Mouse (Mus musculus) A20 (cell line): ENCODE measurements at regions not wholly inside any gene's neighbourhood (a gene's known extent, or its start where the extent isn't known, plus 50 kb on each side); places are given as distances from the start of the nearest gene placed in this dataset.

ENCODE experiments used
- DNase-seq: peaks from one replicate; pipeline ENCODE4 v3.0.0-alpha.2; 2011; ENCODE audit warnings: low read depth, low spot score

DNA sequence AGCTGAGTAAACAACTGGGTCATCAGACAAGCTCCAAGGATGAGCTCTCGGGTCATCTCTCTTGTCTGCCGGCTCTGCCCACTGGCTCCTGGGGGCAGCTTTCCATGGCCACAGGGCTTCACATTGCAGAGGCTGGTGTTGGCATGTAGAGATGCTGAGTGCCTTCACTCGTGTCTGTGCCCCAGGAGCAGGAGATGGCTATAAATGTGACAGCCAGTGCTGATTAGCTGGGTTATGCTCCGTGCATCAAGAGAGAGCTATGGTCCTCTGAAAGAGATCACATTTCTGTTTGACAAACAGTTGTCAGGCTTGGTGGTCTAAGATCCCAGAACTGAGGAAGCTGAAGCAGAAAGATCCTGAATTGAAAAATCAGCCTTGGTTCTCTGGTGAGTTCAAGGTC lies 795.4 kb upstream of the Car8 start:
- no peak for DNase-seq

GRCm38 (mm10) chr4:9033106-9033642 lies 794.3 kb upstream of the Car8 start:
- no peak for DNase-seq

- DNase-seq = no peak
These were observed 792.8 kb upstream of the Car8 start for GRCm38 (mm10) chr4:9031634-9032033.

DNA sequence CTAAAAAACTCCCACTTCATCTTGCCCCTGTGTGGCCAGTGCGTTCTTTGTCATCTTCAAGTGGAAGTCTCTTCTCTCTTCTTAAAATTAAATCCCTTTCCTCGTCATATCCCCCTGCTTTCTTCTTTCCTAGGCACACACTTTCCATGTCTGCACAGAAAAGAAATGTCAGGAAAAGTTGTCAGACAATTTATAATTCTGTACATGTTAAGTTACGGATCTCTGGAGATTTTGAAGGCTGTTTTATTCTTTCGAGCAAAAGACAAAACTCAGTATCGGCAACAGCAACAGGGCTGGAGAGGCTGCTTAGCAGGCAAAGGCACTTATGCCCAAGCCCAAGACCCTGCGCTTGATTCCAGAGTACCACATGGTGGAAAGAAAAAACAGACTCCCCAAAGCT lies 790.1 kb upstream of the Car8 start:
- no peak for DNase-seq

DNA sequence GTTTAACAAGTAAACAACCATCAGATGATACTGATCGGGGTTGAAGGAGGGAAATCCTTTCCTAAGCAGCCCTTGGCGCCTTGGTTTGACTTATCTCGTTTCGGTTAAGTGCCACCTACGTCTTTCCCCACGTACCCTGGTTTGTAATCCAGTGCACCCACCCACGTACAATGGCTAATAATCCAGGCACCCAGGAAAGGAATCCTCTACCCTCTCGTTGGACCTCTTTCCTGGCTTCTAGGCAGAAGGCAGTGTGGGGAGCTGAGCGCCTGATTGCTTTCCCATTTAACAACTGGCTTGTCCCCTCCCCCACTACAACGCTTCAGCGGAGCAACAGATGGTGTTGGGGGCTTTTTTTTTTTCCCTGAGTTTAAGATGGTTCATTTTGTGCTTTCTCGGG lies 789.6 kb upstream of the Car8 start:
- peak; percentile 38 for DNase-seq

DNA sequence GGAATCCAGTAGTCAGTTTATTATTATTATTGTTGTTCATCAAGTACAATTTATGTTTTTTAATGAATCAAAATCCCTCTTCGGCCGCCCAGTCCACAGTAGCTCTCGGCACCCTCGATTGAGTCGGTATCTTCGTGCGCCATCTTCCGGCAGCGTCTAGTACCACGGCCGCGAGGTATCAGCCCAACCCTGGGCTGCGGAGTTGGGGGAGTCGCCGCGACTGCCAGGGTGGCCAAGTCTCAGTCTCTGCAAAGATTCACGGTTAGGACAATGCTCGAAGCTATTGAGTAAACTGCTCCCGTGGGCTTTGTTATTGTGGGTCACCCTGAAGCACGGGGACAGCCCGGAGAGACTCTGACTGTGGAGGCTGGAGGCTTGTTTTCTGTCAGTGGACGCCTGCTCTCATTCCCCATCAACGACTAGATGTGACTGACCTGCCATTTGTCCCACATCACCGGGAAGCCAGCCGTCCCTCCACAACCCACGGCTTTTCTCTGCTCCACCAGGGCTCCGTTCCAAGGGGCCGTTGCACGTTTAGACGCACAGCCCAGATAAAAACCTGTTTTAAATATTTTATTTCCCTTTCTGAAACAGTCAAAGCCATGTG lies 789.1 kb upstream of the Car8 start:
- DNase-seq = peak; percentile 80

- DNase-seq = no peak
These were observed 788.5 kb upstream of the Car8 start for GRCm38 (mm10) chr4:9027383-9027782.

GRCm38 (mm10) chr4:9026841-9027240 lies 788.0 kb upstream of the Car8 start:
- DNase-seq = no peak

DNA sequence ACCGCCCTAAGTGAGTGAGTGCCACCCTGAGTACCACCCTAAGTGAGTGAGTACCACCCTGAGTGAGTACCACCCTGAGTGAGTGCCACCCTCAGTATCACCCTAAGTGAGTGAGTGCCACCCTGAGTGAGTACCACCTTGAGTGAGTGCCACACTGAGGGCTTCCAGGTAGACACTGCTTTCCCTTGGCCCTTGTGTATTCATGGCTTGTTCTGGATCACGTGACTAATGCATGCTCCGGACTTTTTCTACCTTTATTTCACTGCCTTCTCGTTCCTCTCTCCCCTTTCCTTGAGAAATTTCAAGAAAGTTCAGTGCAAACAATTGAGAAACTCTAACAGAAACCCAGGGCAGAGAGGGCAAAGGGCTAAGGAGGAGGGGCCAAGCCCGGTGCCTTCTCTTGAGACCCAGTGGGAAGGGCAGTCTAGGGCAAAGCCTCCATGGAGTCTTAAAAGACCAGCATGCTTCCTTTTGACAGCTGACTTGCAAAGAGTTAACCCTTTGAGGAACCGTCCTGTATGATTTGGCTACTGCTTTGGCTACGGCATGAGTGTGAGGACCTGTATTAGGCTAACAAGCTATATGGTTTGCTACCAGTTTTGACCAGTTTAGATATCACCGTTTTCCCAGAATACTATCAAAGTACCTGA lies 787.1 kb upstream of the Car8 start:
- no peak for DNase-seq

GRCm38 (mm10) chr4:9024216-9024925 lies 785.5 kb upstream of the Car8 start:
- no peak for DNase-seq

DNA sequence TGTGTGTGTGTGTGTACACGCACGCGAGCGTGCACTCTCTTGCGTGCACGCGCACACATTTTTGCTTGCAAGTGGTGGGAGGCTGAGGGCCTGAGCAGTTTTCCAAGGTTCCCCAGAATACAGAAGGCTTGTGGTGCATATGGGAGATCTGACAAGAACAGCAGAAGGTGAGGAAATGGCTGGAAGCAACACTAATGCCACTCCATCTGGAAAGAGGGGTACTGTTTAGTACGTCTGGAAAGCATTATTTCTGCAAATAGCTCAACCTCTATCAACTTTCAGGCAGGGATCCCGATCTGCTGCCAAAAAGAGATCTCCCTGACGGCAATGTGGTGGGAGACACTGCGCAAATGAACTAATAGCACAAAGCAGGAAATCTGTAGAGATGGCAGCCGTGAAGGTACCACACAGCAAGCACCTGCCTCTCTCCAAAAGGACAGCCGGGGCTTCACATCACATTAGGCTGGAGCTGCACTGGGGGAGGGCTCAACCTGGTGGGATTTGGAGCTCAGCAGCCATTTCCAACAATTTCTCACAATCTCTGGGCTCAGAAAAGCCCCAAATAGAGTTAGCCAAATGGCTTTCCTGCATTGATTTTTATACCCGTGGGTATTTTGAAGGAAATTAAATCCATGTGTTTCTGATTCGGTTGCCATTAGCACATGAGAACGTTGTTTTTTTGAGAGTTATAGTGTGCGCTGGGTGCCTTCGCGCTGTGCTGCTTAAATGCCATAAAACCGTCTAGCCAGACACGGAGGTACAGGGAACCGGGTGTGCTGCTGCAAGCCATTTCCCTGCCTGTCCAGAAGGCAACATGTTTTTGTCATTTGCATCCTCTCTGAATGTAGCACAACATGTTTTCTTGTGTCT lies 780.6 kb upstream of the Car8 start:
- DNase-seq = no peak

GRCm38 (mm10) chr4:9018236-9018635 lies 779.4 kb upstream of the Car8 start:
- DNase-seq = no peak

DNA sequence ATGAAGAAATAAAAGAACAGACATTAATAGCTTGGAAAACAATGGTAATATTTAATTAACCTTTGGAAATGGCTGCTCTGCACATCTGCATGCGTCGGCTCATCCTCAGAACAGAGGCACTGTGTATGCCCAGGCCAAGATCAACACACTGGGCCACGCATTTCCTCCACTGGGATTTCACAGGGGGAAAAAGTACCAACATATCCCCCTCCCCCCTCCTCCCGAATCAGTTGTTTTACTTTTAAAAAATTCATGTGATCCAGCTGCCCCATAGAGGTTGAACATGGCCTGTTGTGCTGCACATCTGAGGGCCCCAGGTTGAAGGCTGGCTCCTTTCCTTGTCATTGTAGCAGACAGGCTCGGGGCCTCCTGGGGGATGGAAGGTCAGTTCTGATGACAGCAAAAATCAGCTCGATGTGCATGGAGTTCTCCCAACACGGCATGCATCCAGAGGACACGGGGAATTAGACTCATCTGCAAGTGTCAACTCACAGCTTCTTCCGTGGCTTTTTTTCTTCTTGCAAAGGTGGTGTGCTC lies 777.7 kb upstream of the Car8 start:
- DNase-seq = no peak

DNA sequence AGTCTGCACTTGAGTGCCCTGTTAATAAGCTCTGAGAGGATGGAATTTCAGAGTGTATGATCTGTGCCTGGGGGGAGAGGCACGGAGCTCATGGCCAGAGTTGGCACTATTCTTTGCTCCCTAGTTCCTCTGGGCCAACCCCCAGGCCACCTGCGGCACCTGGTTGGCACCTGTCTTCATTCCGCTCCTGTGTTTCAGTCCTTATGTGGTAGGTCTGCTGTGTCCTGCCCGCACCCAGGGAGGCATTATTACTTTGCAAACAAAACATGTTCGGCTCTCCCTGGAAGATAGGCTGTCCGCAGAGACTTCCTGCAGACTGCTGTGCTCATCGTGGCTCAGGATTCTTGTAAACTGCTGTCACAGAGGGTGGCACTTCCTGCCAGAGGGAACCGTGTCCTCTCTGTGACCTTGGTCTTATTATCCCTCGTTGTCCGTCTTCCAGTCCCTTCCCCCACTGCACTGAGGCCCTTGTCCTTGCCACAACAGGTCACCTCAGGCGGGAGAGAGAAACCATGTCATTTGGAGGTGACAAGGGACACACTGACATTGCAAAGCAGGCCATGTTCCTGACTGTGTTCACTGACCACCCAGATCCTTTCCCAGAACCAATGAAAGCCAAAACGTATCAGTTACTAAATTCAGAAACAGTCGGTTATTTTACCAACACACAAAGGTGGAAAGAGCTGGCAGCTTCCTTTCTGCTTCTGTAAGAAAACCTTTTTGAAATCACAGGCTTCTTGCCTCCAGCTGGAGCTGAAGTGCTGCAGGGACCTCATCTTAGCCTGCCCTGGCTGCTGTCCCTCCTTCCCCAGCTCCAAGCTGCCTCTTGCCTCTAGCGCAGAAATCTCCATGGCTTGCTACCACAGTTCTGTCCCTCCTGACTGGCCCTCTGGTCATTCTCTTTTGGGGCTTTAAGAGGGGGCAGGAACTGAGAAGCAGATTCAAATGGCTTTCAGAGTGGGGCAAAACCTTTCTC lies 777.0 kb upstream of the Car8 start:
- DNase-seq = no peak

GRCm38 (mm10) chr4:9014986-9015385 lies 776.1 kb upstream of the Car8 start:
- no peak for DNase-seq

- no peak for DNase-seq
These were observed 773.9 kb upstream of the Car8 start for GRCm38 (mm10) chr4:9012787-9013186.

DNA sequence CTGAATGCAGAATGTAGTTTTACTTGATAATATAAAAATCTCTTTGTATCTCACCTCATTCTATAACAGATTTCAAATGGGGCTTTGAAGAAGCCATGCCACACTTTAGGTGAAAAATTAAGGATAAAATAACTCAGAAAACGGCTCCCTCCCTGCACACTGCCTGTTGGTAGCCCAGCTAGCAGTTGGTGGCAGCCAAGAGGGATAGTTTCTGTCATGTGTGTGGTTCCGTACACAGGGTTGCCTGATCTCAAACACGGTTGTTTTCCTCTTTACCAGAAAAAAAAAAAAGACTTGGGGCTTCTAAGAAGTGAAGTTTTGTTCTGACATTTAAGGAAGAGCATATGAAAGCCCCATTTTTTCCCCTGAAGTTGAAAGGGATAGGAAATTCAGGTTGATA lies 773.1 kb upstream of the Car8 start:
- DNase-seq = no peak

DNA sequence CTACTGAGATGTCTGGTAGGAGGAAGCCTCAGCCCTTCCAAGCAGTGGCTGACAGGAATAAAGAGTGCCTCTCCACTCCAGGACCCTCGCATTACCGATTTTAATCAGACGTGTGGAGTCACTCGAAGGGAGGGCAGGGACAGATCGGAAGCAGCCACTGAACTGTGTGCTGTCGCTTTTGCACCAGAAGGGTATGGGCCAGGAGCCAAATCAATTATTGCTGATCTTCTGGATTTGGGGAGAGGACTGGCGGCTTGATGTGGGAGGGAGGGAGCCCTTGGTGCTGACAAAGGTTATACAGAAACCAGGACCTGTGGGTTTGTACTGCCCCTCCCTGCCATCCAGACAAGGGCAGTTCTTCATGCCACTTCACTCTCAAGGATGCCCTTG lies 772.3 kb upstream of the Car8 start:
- DNase-seq = no peak

GRCm38 (mm10) chr4:9010381-9011128 lies 771.7 kb upstream of the Car8 start:
- DNase-seq = no peak

GRCm38 (mm10) chr4:9009656-9010055 lies 770.8 kb upstream of the Car8 start:
- no peak for DNase-seq
